Mouse (Mus musculus) v-Abl transformed pro-B cells (cell line): Measurements from ENCODE around the gene Snta1.
"Not testable (repeated sequence)": the region's sequence is repeated elsewhere in the genome, so short reads cannot be mapped to it uniquely, and the experiment has no call there.

Experiments
- in situ Hi-C, 2 experiments: fragments of 400-800 bp; cut with MboI; formaldehyde crosslinking; loops; one replicate each; pipeline ENCODE4 v1.15.1; 2025; ENCODE audit not compliant: unreplicated experiment in 2 of 2

Snta1 gene

GRCm38 (mm10) chr2:154374807-154375601 is 32.9 kb downstream of the Snta1 start:
- in situ Hi-C loops = loop anchor here (5.0 kb wide), 1 partner anchor 158 kb away; no protein-coding TSS in a partner anchor

GRCm38 (mm10) chr2:154373961-154374632 is 33.8 kb downstream of the Snta1 start:
- in situ Hi-C loops = loop anchor here in 1 of 2 experiments (5.0 kb wide), 1 partner anchor 157 kb away; no protein-coding TSS in a partner anchor

- in situ Hi-C loops = loop anchor here in 1 of 2 experiments (5.0 kb wide), 1 partner anchor 156 kb away; no protein-coding TSS in a partner anchor
These were observed 34.9 kb downstream of the Snta1 start, which contains the start of gene Cdk5rap1 for GRCm38 (mm10) chr2:154372842-154373500. Cdk5rap1 (minus strand) TSS chr2:154373010.

GRCm38 (mm10) chr2:154372151-154372829 is 35.6 kb downstream of the Snta1 start:
- in situ Hi-C loops = loop anchor here in 1 of 2 experiments (5.0 kb wide), 1 partner anchor 155 kb away; no protein-coding TSS in a partner anchor

GRCm38 (mm10) chr2:154367510-154367909 is 40.4 kb downstream of the Snta1 start:
- in situ Hi-C loops = no loop called here

- in situ Hi-C loops = not testable (repeated sequence)
These were observed 53.9 kb downstream of the Snta1 start for GRCm38 (mm10) chr2:154354000-154354425.

GRCm38 (mm10) chr2:154348152-154348551 is 59.7 kb downstream of the Snta1 start:
- in situ Hi-C loops = no loop called here

GRCm38 (mm10) chr2:154339356-154339755 is 68.5 kb downstream of the Snta1 start:
- in situ Hi-C loops = no loop called here

- in situ Hi-C loops = no loop called here
These were observed 69.7 kb downstream of the Snta1 start for GRCm38 (mm10) chr2:154338161-154338560.

- in situ Hi-C loops = no loop called here
These were observed 72.3 kb downstream of the Snta1 start for GRCm38 (mm10) chr2:154335572-154335971.

- in situ Hi-C loops = no loop called here
These were observed 81.0 kb downstream of the Snta1 start for GRCm38 (mm10) chr2:154326852-154327251.
